11 mouse cellular contexts compared by ENCODE assay signal in genomic region chr9:62622106-62622505, GRCm38 (mm10). TPM values are rescaled to one million over a fixed set of nuclear protein-coding genes. Genes with fewer than 3 reads are reported as not detected.
DNase-seq lines count a peak whose midpoint lies in the region; ATAC-seq and TF ChIP-seq lines count a peak whose summit lies in the region.
"Had no signal": no experiment of that assay in that cellular context is flagged by ENCODE, and none has a peak within 500 bp of the region (broad histone marks: within the 10 kb centered on the region; RNA-seq: fewer than 3 reads in every experiment).

No protein-coding gene starts in this region.

- DNase-seq in kidney, postnatal 0 days (ENCODE audit: low spot score) = peak; percentile 19
- DNase-seq in kidney, postnatal 10 days = no peak
- DNase-seq in ES-E14 (ENCODE audit: low read depth, low spot score) = peak; percentile 65
- no peak for DNase-seq in brain, embryonic 14.5 days (ENCODE audit: low read depth)
- DNase-seq in naive thymus-derived CD4-positive, alpha-beta T cell, adult 2 months (ENCODE audit: low read depth) = peak; percentile 7
- no peak for DNase-seq in ovary, postnatal 10 days (ENCODE audit: low spot score)
- DNase-seq in cerebellum, postnatal 14 days = no peak
- no peak for DNase-seq in layer of hippocampus, postnatal 25 days (ENCODE audit: extremely low spot score in 1 of 2, low spot score in 1 of 2)
- DNase-seq: cerebellum, adult 18-20 months had no signal

- TF ChIP-seq CTCF in kidney, postnatal 0 days (IDR thresholded peaks at IDR 0.05; ENCODE audit: low read depth) = peak; percentile 54
- peak; percentile 49; the same call in 1 of the 2 replicates for TF ChIP-seq CTCF in brain, embryonic 14.5 days (IDR thresholded peaks at IDR 0.05; ENCODE audit: borderline replicate concordance, extremely low read depth, insufficient read depth, insufficient read length)

- H3K4me2 ChIP-seq in kidney, postnatal 0 days (ENCODE audit: low read length) = no peak overlapping the region
- H3K4me2 ChIP-seq: hindbrain, embryonic 15.5 days had no signal

- no peak overlapping the region for H3K27ac ChIP-seq in kidney, postnatal 0 days
- H3K27ac ChIP-seq in ES-E14 (ENCODE audit: insufficient read depth, low read depth, low read length, poor library complexity, severe bottlenecking) = no peak overlapping the region
- H3K27ac ChIP-seq: hindbrain, embryonic 15.5 days had no signal

- no peaks in the 10 kb centered on the region for H3K9me3 ChIP-seq in kidney, postnatal 0 days (replicated peaks; ENCODE audit: low read length)
- no peaks in the 10 kb centered on the region for H3K9me3 ChIP-seq in ES-E14 (ENCODE audit: control insufficient read depth, insufficient read depth, low read depth, low read length)
- H3K9me3 ChIP-seq: hindbrain, embryonic 15.5 days had no signal

- whole genome bisulfite sequencing in kidney, postnatal 0 days = 62% methylated on average over 10 of the region's 10 CpGs

- H3K4me3 ChIP-seq in kidney, postnatal 0 days (replicated peaks; ENCODE audit: low read depth, low read length) = no peak overlapping the region
- no peak overlapping the region for H3K4me3 ChIP-seq in ES-E14 (ENCODE audit: insufficient read depth in 1 of 2, low read depth in 1 of 2, low read length in 2 of 2, poor library complexity in 1 of 2, severe bottlenecking in 1 of 2)
- H3K4me3 ChIP-seq: hindbrain, embryonic 15.5 days; myocyte had no signal

- in situ Hi-C loops in ES-E14 (cut with MboI; ENCODE audit: low sequenced_read_pairs in 2 of 2, unreplicated experiment in 2 of 2) = no loop called here

- H3K36me3 ChIP-seq in kidney, postnatal 0 days (ENCODE audit: insufficient read depth, low read length) = no peaks in the 10 kb centered on the region
- no peaks in the 10 kb centered on the region for H3K36me3 ChIP-seq in ES-E14 (ENCODE audit: control insufficient read depth, insufficient read depth, low read length, poor library complexity, severe bottlenecking)
- H3K36me3 ChIP-seq: hindbrain, embryonic 15.5 days had no signal

- H3K9ac ChIP-seq in kidney, postnatal 0 days (ENCODE audit: low read depth, low read length) = no peak overlapping the region
- no peak overlapping the region for H3K9ac ChIP-seq in ES-E14 (ENCODE audit: insufficient read depth, low read depth, low read length, poor library complexity, severe bottlenecking)
- H3K9ac ChIP-seq: hindbrain, embryonic 15.5 days had no signal

- no peaks in the 10 kb centered on the region; the same call in 1 of the 2 replicates for H3K4me1 ChIP-seq in kidney, postnatal 0 days (replicated peaks; ENCODE audit: insufficient read depth, low read length)
- H3K4me1 ChIP-seq in ES-E14 (ENCODE audit: control insufficient read depth in 2 of 2, insufficient read depth in 2 of 2, low read length in 2 of 2, poor library complexity in 1 of 2) = no peaks in the 10 kb centered on the region
- H3K4me1 ChIP-seq: hindbrain, embryonic 15.5 days had no signal

- no peak for ATAC-seq in kidney, postnatal 0 days (replicated peaks; ENCODE audit: low FRiP score, low read depth)

- TF ChIP-seq POLR2A in brain, embryonic 14.5 days (IDR thresholded peaks at IDR 0.05; ENCODE audit: borderline replicate concordance, extremely low read depth, insufficient read depth, insufficient read length, poor library complexity, severe bottlenecking) = no peak

- H3K27me3 ChIP-seq in kidney, postnatal 0 days (ENCODE audit: insufficient read depth, low read length) = no peaks in the 10 kb centered on the region
- H3K27me3 ChIP-seq: hindbrain, embryonic 15.5 days had no signal

TF ChIP-seq in ES-E14, 5 proteins besides CTCF, POLR2A, EP300 and RAD21:
- TF ChIP-seq CHD2 (IDR thresholded peaks at IDR 0.05; ENCODE audit: low read depth, low read length) (no peak), ZC3H11A (IDR thresholded peaks at IDR 0.05; ENCODE audit: borderline replicate concordance, low read depth, low read length) (peak; percentile 39; the same call in 1 of the 2 replicates)

RNA-seq across cellular contexts. Expression of gene Itga11, which starts 55.5 kb away (rescaled TPM):
- 0.40 and 0.45 TPM in 2 replicates for polyA plus RNA-seq in kidney, postnatal 0 days (2015; fragmentation: Nextera tagmentation; extraction: Ambion mirVana)
- 1.0 and 1.3 TPM in 2 replicates for total RNA-seq in ES-E14 (2012; rRNA removed)
- polyA plus RNA-seq in brain, embryonic 14.5 days (2012; rRNA removed) = 1.8 and 4.2 TPM in 2 replicates
- total RNA-seq in layer of hippocampus, postnatal 25 days (2021) = 1 to 10 TPM; 2.0 to 2.8 TPM

Comparison
In these comparisons a context has a peak if more than half of its experiments do, and no peak if none do; other contexts are left out.
1. DNase-seq: peak in kidney, postnatal 0 days (single experiment), ES-E14 (single experiment) and naive thymus-derived CD4-positive, alpha-beta T cell, adult 2 months (single experiment); none in kidney, postnatal 10 days (single experiment), brain, embryonic 14.5 days (single experiment), ovary, postnatal 10 days (single experiment), cerebellum, postnatal 14 days (0 of 2) and layer of hippocampus, postnatal 25 days (0 of 2).